Mouse (Mus musculus) myocyte (in vitro differentiated cells): ENCODE data around the gene Wdr90.

Experiments used
- E2F4 ChIP-seq: IDR thresholded peaks from one replicate; pipeline ENCODE4 v1.6.1; 2011; ENCODE audit warnings: mild to moderate bottlenecking, control low read depth, moderate library complexity; ENCODE audit not compliant: insufficient read depth
- MYOD1 ChIP-seq, 3 experiments: IDR thresholded peaks; one replicate each; pipeline ENCODE4 v1.6.1; 2011; ENCODE audit warnings: control low read depth in 2 of 3, low read depth in 2 of 3, mild to moderate bottlenecking in 2 of 3, moderate library complexity in 1 of 3; ENCODE audit not compliant: insufficient read length in 2 of 3, control insufficient read depth in 1 of 3
- MYOG ChIP-seq, 3 experiments: IDR thresholded peaks; one replicate each; pipeline ENCODE4 v1.6.1; 2011; ENCODE audit warnings: control low read depth in 2 of 3, low read depth in 2 of 3, mild to moderate bottlenecking in 2 of 3; ENCODE audit not compliant: insufficient read length in 2 of 3, control insufficient read depth in 1 of 3, insufficient read depth in 1 of 3
- POLR2A ChIP-seq: IDR thresholded peaks from one replicate; pipeline ENCODE4 v1.6.1; 2011; ENCODE audit warnings: low read depth, mild to moderate bottlenecking, control low read depth, moderate library complexity; ENCODE audit not compliant: insufficient read length
- REST ChIP-seq: IDR thresholded peaks from one replicate; pipeline ENCODE4 v1.6.1; 2011; ENCODE audit warnings: mild to moderate bottlenecking, control low read depth, moderate library complexity; ENCODE audit not compliant: insufficient read depth, insufficient read length
- TCF12 ChIP-seq: IDR thresholded peaks from one replicate; pipeline ENCODE4 v1.6.1; 2011; ENCODE audit warnings: mild to moderate bottlenecking, control low read depth; ENCODE audit not compliant: poor library complexity, insufficient read depth, severe bottlenecking
- USF1 ChIP-seq: IDR thresholded peaks from one replicate; pipeline ENCODE4 v1.6.1; 2011; ENCODE audit warnings: low read depth, mild to moderate bottlenecking, control low read depth, moderate library complexity

DNA sequence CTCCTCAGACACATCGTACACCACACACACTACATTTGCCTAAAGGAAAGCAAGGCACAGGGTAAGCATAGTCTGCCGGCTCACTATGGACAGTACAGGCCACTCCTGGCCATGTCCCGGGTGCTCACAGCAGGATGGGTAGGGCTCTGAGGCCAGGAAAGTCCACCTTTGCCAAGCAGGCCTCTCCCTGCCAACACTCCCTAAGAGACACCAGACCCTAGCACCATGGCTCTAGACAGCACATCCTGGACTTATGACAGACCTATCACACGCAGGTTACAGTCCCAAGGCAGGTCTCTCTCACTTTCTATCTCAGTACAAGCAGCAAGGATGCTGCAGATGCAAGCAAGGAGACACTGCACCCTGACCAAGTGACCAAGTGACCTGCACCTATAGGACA lies 18.2 kb downstream of the Wdr90 start:
- TF ChIP-seq POLR2A (no peak), E2F4 (no peak), USF1 (no peak), MYOD1 (IDR thresholded peaks at IDR 0.05; ENCODE audit: control insufficient read depth in 1 of 3, insufficient read length in 2 of 3, low read depth in 2 of 3) (no peak), TCF12 (no peak), REST (no peak), MYOG (IDR thresholded peaks at IDR 0.05; ENCODE audit: control insufficient read depth in 1 of 3, insufficient read depth in 1 of 3, insufficient read length in 2 of 3, low read depth in 2 of 3) (no peak)
